Mouse (Mus musculus) left cerebral cortex, adult 18-20 months (tissue): ENCODE results near the gene Gm9117. TPM values are rescaled to one million over a fixed set of nuclear protein-coding genes. Genes with fewer than 3 reads are reported as not detected.
"Not testable (repeated sequence)": the region's sequence is repeated elsewhere in the genome, so short reads cannot be mapped to it uniquely, and the experiment has no call there.

Experiments used
- DNase-seq, 2 experiments: peaks; one replicate each; pipeline ENCODE4 v3.0.0; 2021 to 2022; ENCODE audit warnings: low spot score in 2 of 2, mixed read lengths in 1 of 2
- long read RNA-seq, 2 experiments: library from polyadenylated mRNA; stranded (forward); transcript quantifications; one replicate each; pipeline ENCODE4 v2.0.0; 2021
- total RNA-seq, 2 experiments: library from RNA; stranded (reverse); gene quantifications; 2 replicates each; pipeline ENCODE4 v1.2.3; 2021

Gene Gm9117
- total RNA-seq: not detected
- long read RNA-seq, experiment 1: 0 reads
- long read RNA-seq, experiment 2: 0 reads

DNA sequence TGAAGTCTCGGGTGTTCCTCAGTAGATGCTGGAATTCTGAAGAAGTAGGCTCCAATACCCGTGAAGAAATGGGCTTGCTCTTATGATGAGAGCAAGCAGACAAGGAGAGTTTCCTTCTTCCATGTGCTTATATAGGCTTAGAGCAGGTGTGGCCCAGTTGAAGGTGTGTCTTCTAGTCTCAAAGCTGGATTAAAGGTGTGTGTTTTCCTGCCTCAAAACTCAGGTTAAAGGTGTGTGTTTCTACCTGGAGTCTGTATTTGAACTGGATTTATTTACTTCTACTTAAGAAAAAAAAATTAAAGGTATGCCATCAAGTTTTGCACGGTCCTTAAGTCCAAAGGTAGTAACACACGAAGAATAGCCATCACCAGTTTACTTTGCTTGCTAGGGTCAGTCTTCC is at the start of gene Gm9117:
Gene Gm9117, minus strand, starts transcription at position 101 of the 400 bp plus-strand sequence.
- DNase-seq: not testable (repeated sequence)

DNA sequence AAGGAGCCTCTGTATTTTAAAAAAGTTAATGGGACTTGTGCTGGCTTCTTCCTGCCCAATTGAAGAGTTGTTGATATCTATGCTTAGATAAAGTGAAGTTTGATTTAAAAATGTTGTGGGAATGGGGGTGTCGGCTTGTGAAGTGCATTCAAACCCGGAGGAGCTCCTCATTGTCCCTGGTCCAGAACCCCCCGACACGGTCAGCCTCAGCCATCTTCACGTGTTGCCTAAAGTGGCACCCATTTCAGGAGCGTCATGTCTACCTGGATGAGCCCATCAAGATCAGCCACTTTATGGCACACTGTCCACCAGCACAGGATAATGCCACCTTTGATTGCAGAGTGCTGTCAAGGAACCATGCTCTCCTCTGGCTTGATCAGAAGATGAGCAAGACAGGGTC is 25.6 kb upstream of the Gm9117 start:
- DNase-seq: not testable (repeated sequence)

DNA sequence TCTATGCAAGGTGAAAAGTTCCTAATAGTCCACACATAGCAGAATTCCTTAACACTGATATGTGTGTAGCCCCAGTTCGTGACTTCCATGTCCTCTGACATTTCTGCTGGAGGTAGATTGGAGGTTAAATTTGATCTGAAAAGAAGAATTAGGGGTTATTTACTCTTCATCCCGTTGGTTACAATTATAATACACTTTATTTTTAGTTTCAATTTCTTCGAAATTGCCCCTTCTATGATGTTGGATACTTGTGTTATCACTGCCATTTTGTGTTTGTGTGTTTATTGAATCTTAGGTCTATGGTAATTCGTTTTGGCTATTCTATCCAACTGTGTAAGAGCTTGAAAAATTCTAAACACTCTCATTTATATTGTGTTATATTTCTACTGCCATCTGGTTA is 17.9 kb upstream of the Gm9117 start, which contains the start of gene Tdpoz5:
Gene Tdpoz5, minus strand, starts transcription at position 101 of the 400 bp plus-strand sequence.
- DNase-seq: not testable (repeated sequence)

DNA sequence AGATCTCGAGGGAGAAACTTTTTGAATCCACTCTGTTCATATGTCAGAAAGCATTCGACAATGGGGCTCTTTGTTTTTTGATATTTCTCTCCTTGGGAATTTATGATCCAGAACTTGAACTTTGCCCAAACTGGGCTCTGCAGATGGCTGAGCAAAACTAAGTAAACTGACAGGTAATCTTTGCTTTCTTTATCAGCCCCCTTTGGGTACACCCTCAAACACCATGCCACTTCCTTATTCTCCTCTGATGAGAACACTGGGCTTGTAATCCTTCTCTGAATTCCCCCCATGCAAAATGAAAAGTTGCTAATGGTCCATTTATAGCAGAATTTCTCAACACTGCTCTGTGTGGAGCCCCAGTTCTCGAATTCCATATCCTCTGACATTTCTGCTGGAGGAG is 5.0 kb downstream of the Gm9117 start:
- not testable (repeated sequence) for DNase-seq

Other genes starting within 250 kb of the Gm9117 start
- gene Gm5773, start 170.5 kb downstream of the Gm9117 start, total RNA-seq: not detected
- not detected for gene Tdpoz4, start 147.1 kb downstream of the Gm9117 start, total RNA-seq
- not detected for gene Tdpoz3, start 117.5 kb downstream of the Gm9117 start, total RNA-seq
- not detected for gene Tdpoz5, start 17.8 kb upstream of the Gm9117 start, total RNA-seq
- gene Gm9125, start 111.3 kb upstream of the Gm9117 start, total RNA-seq: not detected
- not detected for gene Gm10697, start 129.1 kb upstream of the Gm9117 start, total RNA-seq
- not detected for gene Gm10696, start 234.7 kb upstream of the Gm9117 start, total RNA-seq